Comparison of ENCODE assay signal across 10 mouse cellular contexts in the genomic region with DNA sequence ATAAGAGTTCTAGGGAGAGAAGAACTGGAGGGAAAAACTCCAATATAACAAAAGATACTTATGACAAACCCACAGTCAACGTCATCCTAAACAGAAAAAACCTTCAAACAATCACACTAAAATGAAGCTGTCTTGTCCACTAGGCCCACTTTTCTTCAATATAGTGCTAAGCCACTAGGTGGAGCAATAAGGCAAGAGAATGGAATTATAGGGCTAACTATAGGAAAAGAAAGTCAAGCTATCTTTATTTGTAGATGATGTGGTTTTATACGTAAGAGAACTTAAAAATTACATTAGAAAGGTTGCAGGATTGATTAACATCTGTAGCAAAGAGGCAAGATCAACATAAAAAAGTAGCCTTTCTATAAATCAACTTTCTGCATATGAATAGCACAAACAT.
DNase-seq lines count a peak whose midpoint lies in the region; ATAC-seq and TF ChIP-seq lines count a peak whose summit lies in the region.
"Had no signal": no experiment of that assay in that cellular context is flagged by ENCODE, and none has a peak within 500 bp of the region (broad histone marks: within the 10 kb centered on the region; RNA-seq: fewer than 3 reads in every experiment).

No protein-coding gene starts in this region.

- no peaks in the 10 kb centered on the region for H3K27me3 ChIP-seq in forebrain, embryonic 12.5 days
- H3K27me3 ChIP-seq in forebrain, embryonic 11.5 days (ENCODE audit: control insufficient read depth, insufficient read depth, low read length) = no peaks in the 10 kb centered on the region
- H3K27me3 ChIP-seq: heart, embryonic 15.5 days; midbrain, embryonic 12.5 days had no signal

- H3K9me3 ChIP-seq in forebrain, embryonic 12.5 days = no peaks in the 10 kb centered on the region
- no peaks in the 10 kb centered on the region for H3K9me3 ChIP-seq in forebrain, embryonic 11.5 days (ENCODE audit: control insufficient read depth, low read length)
- H3K9me3 ChIP-seq: heart, embryonic 15.5 days; midbrain, embryonic 12.5 days had no signal

- no peaks in the 10 kb centered on the region for H3K4me1 ChIP-seq in forebrain, embryonic 12.5 days
- no peaks in the 10 kb centered on the region for H3K4me1 ChIP-seq in forebrain, embryonic 11.5 days (replicated peaks; ENCODE audit: control insufficient read depth, insufficient read depth, low read length)
- H3K4me1 ChIP-seq: heart, embryonic 15.5 days; midbrain, embryonic 12.5 days had no signal

- 30% methylated on average over 2 of the region's 2 CpGs for WGBS in forebrain, embryonic 12.5 days
- 27% methylated on average over 2 of the region's 2 CpGs for WGBS in forebrain, embryonic 11.5 days

- ATAC-seq in forebrain, embryonic 12.5 days (ENCODE audit: low FRiP score) = 0 out of 2 replicates have a peak, but pooled peaks have one; percentile 44
- ATAC-seq in forebrain, embryonic 11.5 days (replicated peaks; ENCODE audit: low FRiP score) = no peak

- H3K4me3 ChIP-seq in forebrain, embryonic 12.5 days (replicated peaks) = no peak overlapping the region
- H3K4me3 ChIP-seq in forebrain, embryonic 11.5 days (ENCODE audit: low read depth, low read length) = no peak overlapping the region
- H3K4me3 ChIP-seq in left cerebral cortex, adult 2 months = no peak overlapping the region
- H3K4me3 ChIP-seq: heart, embryonic 15.5 days; midbrain, embryonic 12.5 days had no signal

- no peak for DNase-seq in forebrain, embryonic 11.5 days (ENCODE audit: low spot score)
- peak in 1 of 2 experiments; percentile 10 for DNase-seq in left cerebral cortex, adult 2 months (ENCODE audit: extremely low spot score in 1 of 2, low spot score in 2 of 2)
- DNase-seq in left cerebral cortex, postnatal 36 days (ENCODE audit: low spot score in 2 of 2) = no peak
- peak; percentile 40 for DNase-seq in R1 (ENCODE audit: low read depth, low spot score)
- peak; percentile 18 for DNase-seq in hindlimb bud, embryonic 11.5 days (ENCODE audit: extremely low spot score, low read depth, low spot score)
- DNase-seq in thymus, postnatal 14 days = no peak
- no peak for DNase-seq in thymus, postnatal 36 days

- H3K27ac ChIP-seq in forebrain, embryonic 12.5 days = no peak overlapping the region
- H3K27ac ChIP-seq in forebrain, embryonic 11.5 days (ENCODE audit: low read depth, low read length) = no peak overlapping the region
- no peak overlapping the region for H3K27ac ChIP-seq in left cerebral cortex, adult 2 months
- H3K27ac ChIP-seq: heart, embryonic 15.5 days; midbrain, embryonic 12.5 days had no signal

- H3K36me3 ChIP-seq in forebrain, embryonic 12.5 days (replicated peaks) = no peaks in the 10 kb centered on the region
- no peaks in the 10 kb centered on the region for H3K36me3 ChIP-seq in forebrain, embryonic 11.5 days (ENCODE audit: control insufficient read depth, insufficient read depth, low read length)
- H3K36me3 ChIP-seq: heart, embryonic 15.5 days; midbrain, embryonic 12.5 days had no signal

- intact Hi-C loops in left cerebral cortex, adult 2 months (cut with DNase I) = no loop called here
- intact Hi-C loops in left cerebral cortex, postnatal 36 days (cut with DNase I) = no loop called here

- no peak overlapping the region for H3K9ac ChIP-seq in forebrain, embryonic 12.5 days
- H3K9ac ChIP-seq in forebrain, embryonic 11.5 days (ENCODE audit: low read length) = no peak overlapping the region
- H3K9ac ChIP-seq: heart, embryonic 15.5 days; midbrain, embryonic 12.5 days had no signal

- peak; percentile 78 for TF ChIP-seq CTCF in left cerebral cortex, adult 2 months (IDR thresholded peaks at IDR 0.05)

- H3K4me2 ChIP-seq in forebrain, embryonic 12.5 days = no peak overlapping the region
- no peak overlapping the region for H3K4me2 ChIP-seq in forebrain, embryonic 11.5 days (ENCODE audit: low read depth, low read length, severe bottlenecking)
- H3K4me2 ChIP-seq: heart, embryonic 15.5 days; midbrain, embryonic 12.5 days had no signal

Comparison
In these comparisons a context has a peak if more than half of its experiments do, and no peak if none do; other contexts are left out.
1. DNase-seq: peak in R1 (single experiment) and hindlimb bud, embryonic 11.5 days (single experiment); none in forebrain, embryonic 11.5 days (single experiment), left cerebral cortex, postnatal 36 days (0 of 2), thymus, postnatal 14 days (single experiment) and thymus, postnatal 36 days (0 of 2).